Mouse (Mus musculus) erythroid progenitor cell, adult 5-6 weeks (primary cell): Measurements from ENCODE around the gene Gm4763. TPM values are rescaled to one million over a fixed set of nuclear protein-coding genes. Genes with fewer than 3 reads are reported as not detected.
"Not testable (repeated sequence)": the region's sequence is repeated elsewhere in the genome, so short reads cannot be mapped to it uniquely, and the experiment has no call there.

Source experiments
- ATAC-seq: replicated peaks from 2 replicates; pipeline ENCODE4 v1.8.0; 2016; ENCODE audit warnings: moderate number of reproducible peaks, mild to moderate bottlenecking, moderate TSS enrichment, inconsistent platforms; ENCODE audit not compliant: poor library complexity, low FRiP score, severe bottlenecking
- total RNA-seq, 2 experiments: library from RNA; stranded (forward) in 1 of 2; stranded (reverse) in 1 of 2; fragments of 150-400 nt in 1 of 2; fragments of 186-747, 209-891 nt in 1 of 2; gene quantifications; 2 replicates each; pipeline versions ENCODE4 v1.2.3 to v1.2.4; 2015 to 2017; ENCODE audit warnings: low replicate concordance in 2 of 2

Gm4763 gene
- total RNA-seq (2015; ENCODE audit: low replicate concordance) = not detected in 2 replicates
- total RNA-seq (2017; ENCODE audit: low replicate concordance) = not detected in 2 replicates

DNA sequence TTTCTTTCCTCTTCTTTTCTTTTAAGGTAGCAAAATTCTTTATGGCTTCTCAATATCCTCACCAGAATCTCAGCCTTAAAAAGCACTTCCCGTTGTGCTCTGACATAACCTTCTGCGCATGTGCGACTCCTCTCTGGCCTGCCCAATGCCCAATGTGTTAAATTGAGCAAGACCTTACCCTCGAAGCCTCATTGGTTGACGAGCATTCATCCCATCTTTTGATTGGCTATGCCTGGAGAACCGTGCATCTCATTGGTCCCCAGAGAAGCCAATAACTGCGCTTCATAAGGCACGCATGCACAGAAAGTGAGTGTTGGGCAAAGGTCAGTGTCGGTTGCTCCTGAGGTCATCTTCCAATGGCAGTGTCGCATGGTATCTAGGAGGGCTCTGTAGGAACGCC, at the start of gene Gm4763:
Gene Gm4763 (minus strand): TSS at position 101 of the 400 bp plus-strand sequence.
- not testable (repeated sequence) for ATAC-seq

GRCm38 (mm10) chr7:24776145-24776544, 49.4 kb upstream of the Gm4763 start:
- ATAC-seq = no peak

DNA sequence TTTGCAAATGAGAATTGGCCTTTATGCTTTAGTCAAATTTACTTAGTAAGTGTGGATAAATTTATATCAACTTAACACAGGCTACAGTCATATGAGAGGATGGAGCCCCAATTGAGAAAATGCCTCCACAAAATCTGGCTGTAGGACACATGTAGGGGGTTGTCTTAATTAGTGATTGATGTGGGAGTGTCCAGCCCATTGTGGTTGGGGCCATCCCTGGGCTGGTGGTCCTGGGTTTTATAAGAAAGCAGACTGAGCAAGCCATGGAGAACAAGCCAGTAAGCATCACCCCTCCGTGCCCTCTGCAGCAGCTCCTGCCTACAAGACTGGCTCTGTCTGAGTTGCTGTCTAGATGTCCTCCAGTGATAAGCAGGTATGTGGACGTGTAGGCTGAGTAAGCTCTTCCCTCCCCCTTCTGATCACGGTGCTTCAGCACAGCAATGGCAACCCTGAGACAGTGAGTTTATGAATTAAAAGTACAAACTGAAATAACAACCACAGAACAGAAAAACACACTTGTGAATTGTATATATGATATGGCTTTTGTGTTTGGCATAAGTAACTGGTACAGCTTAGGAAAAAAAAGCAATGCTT, 47.3 kb upstream of the Gm4763 start:
- ATAC-seq = no peak

DNA sequence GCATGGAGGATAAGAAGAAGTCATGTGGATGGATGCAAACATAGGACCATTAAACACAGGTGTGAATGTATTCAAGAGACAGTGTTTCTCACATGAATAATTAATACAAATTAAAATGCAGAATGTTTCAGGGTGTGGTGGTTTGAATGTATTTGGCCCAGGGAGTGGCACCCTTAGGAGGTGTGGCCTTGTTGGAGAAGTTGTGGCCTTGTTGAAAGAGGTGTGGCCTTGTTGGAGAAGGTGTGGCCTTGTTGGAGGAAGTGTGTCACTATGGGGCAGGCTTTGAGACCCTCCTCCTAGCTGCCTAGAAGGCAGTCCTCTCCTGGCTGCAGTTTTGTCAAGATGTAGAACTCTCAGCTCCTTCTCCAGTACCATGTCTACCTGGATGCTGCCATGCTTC, 44.7 kb upstream of the Gm4763 start:
- ATAC-seq = no peak

DNA sequence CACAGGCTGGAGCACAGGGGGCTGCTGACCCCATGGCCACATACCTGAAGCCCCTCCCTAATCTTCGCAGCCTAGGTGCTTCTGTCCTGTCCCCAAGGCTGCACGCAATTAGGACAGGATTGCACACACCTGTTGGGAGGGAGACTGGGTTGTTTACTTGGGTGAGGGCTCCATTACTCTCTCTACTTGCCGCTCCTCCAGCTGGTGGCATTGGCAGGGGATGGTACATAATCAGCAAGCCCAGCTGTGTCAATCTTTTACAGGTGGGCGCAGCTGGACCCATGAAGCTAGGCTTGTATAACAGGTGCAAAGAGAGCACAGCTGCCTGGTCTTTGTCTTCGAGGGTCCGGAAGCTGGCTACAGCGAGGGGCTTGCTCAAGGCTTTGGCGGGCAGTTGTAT, 35.9 kb upstream of the Gm4763 start:
- ATAC-seq = no peak

DNA sequence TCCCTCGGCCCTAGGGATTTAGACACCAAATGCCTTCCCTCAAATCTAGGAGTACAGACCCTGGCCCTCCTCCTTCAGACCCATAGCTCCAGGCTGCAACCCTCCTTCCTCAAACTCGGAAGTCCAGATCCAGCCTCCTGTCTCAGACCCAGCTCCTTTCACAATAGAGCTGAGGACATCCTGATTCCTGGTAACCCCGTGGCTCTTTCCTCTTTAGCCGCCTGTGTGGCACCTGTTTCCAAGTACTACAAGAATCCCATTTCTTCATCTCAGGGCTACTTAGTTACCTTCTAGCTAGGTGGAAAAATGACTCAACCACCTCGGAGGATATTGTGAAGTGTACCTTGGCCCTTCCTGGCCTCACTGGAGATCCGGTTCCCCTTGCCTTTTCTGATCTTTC, 34.5 kb upstream of the Gm4763 start:
- no peak for ATAC-seq

DNA sequence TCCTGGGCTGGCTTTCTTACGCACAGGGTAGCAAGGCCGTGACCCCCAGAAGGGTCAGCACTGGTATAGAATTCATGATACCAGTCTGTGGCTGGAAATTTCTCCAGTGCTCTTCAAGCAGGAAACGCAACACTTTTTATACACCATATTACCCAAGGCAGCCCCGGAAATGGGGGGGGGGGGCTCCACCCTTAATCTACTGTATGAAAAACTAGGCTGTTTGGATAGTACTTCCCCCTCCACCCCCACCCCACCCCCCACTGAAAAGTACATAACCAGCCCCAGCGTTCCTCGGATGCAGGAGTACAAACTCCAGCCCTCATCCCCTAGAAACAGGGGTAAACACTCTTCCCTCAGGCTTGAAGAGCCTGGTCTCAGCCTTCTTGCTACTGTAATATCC, 33.5 kb upstream of the Gm4763 start, which contains the start of gene Cd177:
Gene Cd177 (minus strand): TSS at position 101 of the 400 bp plus-strand sequence.
- no peak for ATAC-seq

GRCm38 (mm10) chr7:24758520-24758919, 31.8 kb upstream of the Gm4763 start:
- ATAC-seq = no peak

- ATAC-seq = no peak
These were observed 26.8 kb upstream of the Gm4763 start for GRCm38 (mm10) chr7:24753476-24753875.

DNA sequence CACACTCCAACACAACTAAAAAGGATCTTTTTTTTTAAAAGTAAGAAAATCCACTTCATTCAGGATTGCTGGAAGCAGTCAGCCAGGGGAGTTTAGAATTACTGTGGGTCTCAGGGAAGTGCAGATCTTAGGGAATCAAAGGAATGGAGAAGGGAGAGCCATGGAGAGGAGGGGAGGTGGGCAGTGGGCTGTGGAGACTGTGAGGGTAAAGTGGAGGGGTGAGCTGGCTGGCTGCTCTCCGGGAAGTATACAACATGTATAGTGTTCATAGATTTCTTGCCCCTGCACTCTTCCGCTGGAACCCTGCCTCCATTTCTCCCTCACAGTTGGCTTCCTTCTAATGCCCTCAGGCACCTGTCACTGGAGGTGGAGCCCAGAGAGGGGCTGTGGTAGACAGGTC, 24.9 kb upstream of the Gm4763 start:
- no peak for ATAC-seq

GRCm38 (mm10) chr7:24750695-24751094, 24.0 kb upstream of the Gm4763 start:
- no peak for ATAC-seq

DNA sequence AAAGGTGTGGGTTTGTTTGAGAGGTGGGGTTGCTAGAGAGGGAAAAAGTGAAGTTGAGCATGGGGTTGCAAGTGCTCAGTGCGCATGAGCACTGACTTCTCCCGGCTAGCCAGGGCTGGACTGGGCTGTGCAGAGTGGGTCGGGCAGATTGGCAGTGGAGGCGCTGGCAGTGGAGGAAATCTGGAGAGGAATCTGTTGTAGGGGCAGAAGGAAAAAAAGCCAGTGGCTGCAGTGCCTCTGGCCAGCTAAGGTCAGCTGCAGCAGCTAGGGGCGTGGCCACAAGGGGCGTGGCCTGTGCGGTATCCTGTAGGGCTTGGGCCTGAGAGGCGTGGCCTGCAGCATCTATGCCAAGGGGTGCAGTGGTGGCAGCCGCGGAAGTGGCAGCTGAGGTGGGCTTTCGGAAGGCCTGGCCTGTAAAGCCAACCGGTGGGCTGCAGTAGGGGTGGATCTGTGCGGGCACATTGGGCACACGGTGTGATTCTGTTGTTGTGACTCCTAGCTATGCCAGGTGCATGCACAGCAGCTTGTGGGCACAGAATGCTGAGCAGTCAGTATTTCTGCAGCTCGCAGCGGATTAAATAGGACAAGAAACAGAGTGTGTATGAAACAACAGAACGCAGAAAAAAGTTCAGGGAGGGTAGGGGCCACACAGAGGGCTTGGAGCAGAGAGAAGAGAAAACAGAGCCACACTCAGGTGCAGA, 9.4 kb upstream of the Gm4763 start:
- no peak for ATAC-seq

GRCm38 (mm10) chr7:24715039-24715438, 11.7 kb downstream of the Gm4763 start:
- ATAC-seq = no peak

DNA sequence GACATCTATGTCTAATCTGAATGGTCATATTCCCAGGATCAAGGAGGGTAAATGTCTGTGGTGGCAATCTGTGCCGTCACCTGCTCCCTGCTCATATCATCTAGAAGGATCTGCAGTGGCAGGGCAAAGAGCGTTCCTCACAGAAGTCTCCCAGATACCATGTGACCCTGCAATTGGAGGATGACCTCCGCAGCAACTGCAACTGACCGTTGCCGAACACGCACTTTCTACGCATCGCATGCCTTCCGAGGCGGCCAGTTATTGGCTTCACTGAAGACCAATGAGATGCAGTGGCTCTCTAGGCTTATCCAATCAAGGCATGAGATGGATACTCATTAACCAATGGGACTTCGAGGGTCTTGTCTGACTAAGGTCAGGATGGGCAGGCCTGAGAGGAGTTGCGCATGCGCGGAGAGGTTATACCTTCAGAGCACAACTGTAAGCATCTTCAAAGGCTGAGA, 17.8 kb downstream of the Gm4763 start, which contains the start of gene BC049730:
Gene BC049730 (plus strand): TSS at position 411 of the 461 bp plus-strand sequence.
- no peak for ATAC-seq

DNA sequence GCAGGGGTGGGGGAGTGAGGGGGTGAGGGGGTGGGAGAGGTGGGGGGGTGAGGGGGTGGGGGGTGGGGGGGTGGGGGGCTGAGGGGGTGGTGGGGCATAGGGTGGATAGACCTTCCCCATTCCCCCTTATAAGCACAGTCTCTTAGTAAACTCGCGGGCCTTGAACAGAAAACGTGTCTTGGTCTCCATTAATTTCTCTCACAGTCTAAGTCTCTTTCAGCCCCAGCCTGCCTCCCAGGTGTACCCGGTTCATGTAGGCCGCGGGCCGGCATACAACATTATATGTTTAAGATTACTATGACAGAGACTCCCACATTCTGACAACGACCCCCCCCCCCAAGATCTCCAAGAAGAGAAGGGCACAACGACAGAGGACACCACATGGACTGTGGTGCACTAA, 23.9 kb downstream of the Gm4763 start:
- ATAC-seq = not testable (repeated sequence)

DNA sequence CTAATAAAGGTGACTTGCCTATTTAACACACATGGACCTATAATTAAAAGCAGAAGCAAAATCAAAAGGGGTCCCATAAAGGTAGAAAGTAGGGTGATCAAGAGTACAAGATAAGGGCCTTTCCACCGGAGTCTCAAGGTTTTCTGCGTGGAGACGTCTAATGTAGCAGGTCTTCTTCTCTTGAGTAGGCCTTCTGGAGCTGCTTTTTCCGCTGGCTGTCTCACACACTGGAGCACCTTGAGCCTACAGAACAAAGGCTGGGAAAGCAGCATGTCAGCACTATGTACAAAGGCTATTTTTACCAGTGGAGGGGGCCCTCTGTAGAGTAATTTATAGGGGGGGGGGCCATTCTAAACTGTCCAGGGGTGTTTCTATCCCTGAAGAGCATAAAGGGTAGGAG, 28.8 kb downstream of the Gm4763 start:
- not testable (repeated sequence) for ATAC-seq

- ATAC-seq = not testable (repeated sequence)
These were observed 34.0 kb downstream of the Gm4763 start for GRCm38 (mm10) chr7:24692693-24693092.

DNA sequence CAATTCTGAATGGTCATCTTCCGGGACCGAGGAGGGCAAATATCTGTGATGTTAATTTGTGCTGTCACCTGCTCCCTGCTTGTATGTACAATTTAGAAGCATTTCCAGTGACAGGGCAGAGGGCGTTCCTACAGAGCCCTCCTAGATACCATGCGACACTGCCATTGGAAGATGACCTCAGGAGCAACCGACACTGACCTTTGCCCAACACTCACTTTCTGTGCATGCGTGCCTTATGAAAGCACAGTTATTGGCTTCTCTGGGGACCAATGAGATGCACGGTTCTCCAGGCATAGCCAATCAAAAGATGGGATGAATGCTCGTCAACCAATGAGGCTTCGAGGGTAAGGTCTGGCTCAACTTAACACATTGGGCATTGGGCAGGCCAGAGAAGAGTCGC, 39.2 kb downstream of the Gm4763 start:
- ATAC-seq = not testable (repeated sequence)

GRCm38 (mm10) chr7:24684121-24684520, 42.6 kb downstream of the Gm4763 start:
- ATAC-seq = not testable (repeated sequence)

DNA sequence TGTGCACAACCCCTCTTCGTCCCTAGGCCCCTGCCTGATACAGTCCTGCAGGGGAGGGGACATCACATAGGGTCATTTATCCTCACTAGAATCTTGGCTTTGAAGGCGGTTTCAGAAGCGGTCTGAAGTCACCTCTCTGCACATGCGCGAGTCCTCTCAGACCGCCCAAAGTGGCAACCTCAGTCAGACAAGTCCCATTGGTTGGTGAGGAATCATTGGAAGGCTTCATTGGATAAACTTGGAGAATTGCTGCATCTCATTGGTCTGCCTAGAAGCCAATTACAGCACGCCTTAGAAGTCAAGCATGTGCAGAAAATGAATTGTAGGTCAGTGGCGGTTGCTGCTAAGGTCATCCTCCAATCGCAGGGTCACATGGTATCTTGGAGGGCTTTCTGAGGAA, 50.1 kb downstream of the Gm4763 start, which contains the start of gene Tex101:
Gene Tex101 (minus strand): TSS at position 101 of the 400 bp plus-strand sequence.
- ATAC-seq = no peak

GRCm38 (mm10) chr7:24671944-24672439, 54.7 kb downstream of the Gm4763 start:
- no peak for ATAC-seq
